17 mouse cellular contexts compared by ENCODE assay signal in the genomic region with DNA sequence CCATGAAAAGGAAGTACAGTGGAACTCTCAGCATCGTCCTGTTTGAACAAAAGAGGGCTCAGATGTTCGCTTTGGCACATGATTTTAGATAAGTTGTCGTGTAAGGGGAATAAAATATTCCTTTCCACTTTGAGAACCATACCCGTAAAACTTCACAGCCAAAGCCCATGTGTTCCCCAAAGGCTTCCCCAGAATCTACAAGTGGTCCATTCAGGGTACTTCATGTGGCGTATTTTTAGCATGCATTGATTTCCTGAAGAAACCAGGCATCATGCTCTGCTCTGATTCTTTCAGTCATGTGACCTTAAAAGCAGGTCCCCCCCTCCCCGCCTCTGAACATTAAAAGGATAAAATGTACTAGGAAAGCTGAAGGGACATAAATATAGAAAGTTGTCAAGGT.
A peak's percentile ranks its signal among the peaks of the same experiment; 100 is the strongest.
DNase-seq lines count a peak whose midpoint lies in the region; ATAC-seq lines count a peak whose summit lies in the region.
"Had no signal": no experiment of that assay in that cellular context is flagged by ENCODE, and none has a peak within 500 bp of the region (broad histone marks: within the 10 kb centered on the region; RNA-seq: fewer than 3 reads in every experiment).

No protein-coding gene starts in this region.

- 78% methylated on average over 6 of the region's 6 CpGs for WGBS in heart, embryonic 10.5 days
- 67% methylated on average over 6 of the region's 6 CpGs for WGBS in midbrain, embryonic 16.5 days
- WGBS in midbrain, embryonic 10.5 days: 89% methylated on average over 6 of the region's 6 CpGs

- no peak overlapping the region for H3K27ac ChIP-seq in heart, embryonic 10.5 days
- no peak overlapping the region for H3K27ac ChIP-seq in midbrain, embryonic 16.5 days (ENCODE audit: low read length)
- H3K27ac ChIP-seq in midbrain, embryonic 10.5 days (replicated peaks): no peak overlapping the region
- H3K27ac ChIP-seq: embryonic facial prominence, embryonic 10.5 days; embryonic facial prominence, embryonic 12.5 days; forebrain, embryonic 13.5 days had no signal

- H3K4me3 ChIP-seq in heart, embryonic 10.5 days: no peak overlapping the region
- H3K4me3 ChIP-seq in midbrain, embryonic 16.5 days (ENCODE audit: low read depth, low read length): no peak overlapping the region
- no peak overlapping the region for H3K4me3 ChIP-seq in midbrain, embryonic 10.5 days
- H3K4me3 ChIP-seq: embryonic facial prominence, embryonic 10.5 days; embryonic facial prominence, embryonic 12.5 days; forebrain, embryonic 13.5 days had no signal

- no peaks in the 10 kb centered on the region for H3K9me3 ChIP-seq in heart, embryonic 10.5 days
- no peaks in the 10 kb centered on the region for H3K9me3 ChIP-seq in midbrain, embryonic 16.5 days (replicated peaks; ENCODE audit: control insufficient read depth, low read length, poor library complexity, severe bottlenecking)
- H3K9me3 ChIP-seq in midbrain, embryonic 10.5 days (replicated peaks): no peaks in the 10 kb centered on the region
- H3K9me3 ChIP-seq: embryonic facial prominence, embryonic 10.5 days; embryonic facial prominence, embryonic 12.5 days; forebrain, embryonic 13.5 days had no signal

- H3K4me1 ChIP-seq in heart, embryonic 10.5 days: peaks cover 7% of the 10 kb centered on the region
- peaks cover 2% of the 10 kb centered on the region; the same call in 1 of the 2 replicates for H3K4me1 ChIP-seq in midbrain, embryonic 16.5 days (ENCODE audit: control insufficient read depth, insufficient read depth, low read length)
- H3K4me1 ChIP-seq in midbrain, embryonic 10.5 days: peaks cover 12% of the 10 kb centered on the region
- H3K4me1 ChIP-seq: embryonic facial prominence, embryonic 12.5 days; forebrain, embryonic 13.5 days had no signal

- no peak overlapping the region for H3K9ac ChIP-seq in midbrain, embryonic 16.5 days (ENCODE audit: low read depth, low read length)
- H3K9ac ChIP-seq: embryonic facial prominence, embryonic 12.5 days; forebrain, embryonic 13.5 days; forebrain, postnatal 0 days had no signal

- no peak overlapping the region for H3K4me2 ChIP-seq in midbrain, embryonic 16.5 days (ENCODE audit: low read length)
- H3K4me2 ChIP-seq: embryonic facial prominence, embryonic 12.5 days; forebrain, embryonic 13.5 days had no signal

- ATAC-seq in midbrain, embryonic 16.5 days: peak; percentile 36; the same call in 1 of the 2 replicates
- ATAC-seq: forebrain, embryonic 13.5 days; forebrain, postnatal 0 days had no signal

- no peaks in the 10 kb centered on the region for H3K36me3 ChIP-seq in heart, embryonic 10.5 days
- H3K36me3 ChIP-seq in midbrain, embryonic 16.5 days (ENCODE audit: control insufficient read depth, insufficient read depth, low read length): no peaks in the 10 kb centered on the region
- no peaks in the 10 kb centered on the region for H3K36me3 ChIP-seq in midbrain, embryonic 10.5 days
- H3K36me3 ChIP-seq: embryonic facial prominence, embryonic 10.5 days; embryonic facial prominence, embryonic 12.5 days had no signal

- peak; percentile 6 for DNase-seq in heart, embryonic 10.5 days (ENCODE audit: low spot score)
- no peak for DNase-seq in heart, adult 11 months
- no peak for DNase-seq in midbrain, embryonic 10.5 days (ENCODE audit: low spot score)
- DNase-seq in left cerebral cortex, adult 9 months (ENCODE audit: low spot score in 2 of 2): no peak
- DNase-seq: adrenal gland, adult 2 months; adrenal gland, postnatal 10 days; adrenal gland, postnatal 25 days; cerebellum, adult 11-12 months; cerebellum, adult 2 months; cerebellum, adult 9-10 months; cerebellum, postnatal 10 days; cerebellum, postnatal 25 days; forebrain, postnatal 0 days had no signal

- H3K27me3 ChIP-seq in heart, embryonic 10.5 days (ENCODE audit: insufficient read depth, poor library complexity, severe bottlenecking): no peaks in the 10 kb centered on the region
- no peaks in the 10 kb centered on the region for H3K27me3 ChIP-seq in midbrain, embryonic 16.5 days (ENCODE audit: control insufficient read depth, insufficient read depth, low read depth, low read length)
- H3K27me3 ChIP-seq in midbrain, embryonic 10.5 days (ENCODE audit: low read depth, poor library complexity, severe bottlenecking): no peaks in the 10 kb centered on the region
- H3K27me3 ChIP-seq: embryonic facial prominence, embryonic 12.5 days; forebrain, embryonic 13.5 days had no signal
